Mouse (Mus musculus): ENCODE measurements around the gene Bsn.

GRCm38 (mm10) chr9:108125731-108126130 is 64.5 kb downstream of the Bsn start:
- no peak for TF ChIP-seq TCF12 (IDR thresholded peaks at IDR 0.05; ENCODE audit: insufficient read depth, poor library complexity, severe bottlenecking)
- no peak for TF ChIP-seq POLR2A (IDR thresholded peaks at IDR 0.05; ENCODE audit: insufficient read length, low read depth)
- no peak for TF ChIP-seq USF1 (IDR thresholded peaks at IDR 0.05; ENCODE audit: low read depth)
- TF ChIP-seq MYOD1 (IDR thresholded peaks at IDR 0.05; ENCODE audit: control insufficient read depth in 1 of 3, insufficient read length in 2 of 3, low read depth in 2 of 3) = no peak
- TF ChIP-seq MYOG (IDR thresholded peaks at IDR 0.05; ENCODE audit: control insufficient read depth in 1 of 3, insufficient read depth in 1 of 3, insufficient read length in 2 of 3, low read depth in 2 of 3) = no peak
- no peak for TF ChIP-seq MAX (IDR thresholded peaks at IDR 0.05; ENCODE audit: low read depth)
- TF ChIP-seq CEBPB (IDR thresholded peaks at IDR 0.05; ENCODE audit: insufficient read depth, poor library complexity, severe bottlenecking) = no peak
- TF ChIP-seq E2F4 (IDR thresholded peaks at IDR 0.05; ENCODE audit: insufficient read depth) = no peak
- no peak for TF ChIP-seq POLR2AphosphoS2 (IDR thresholded peaks at IDR 0.05; ENCODE audit: insufficient read length, low read depth)
- TF ChIP-seq REST (IDR thresholded peaks at IDR 0.05; ENCODE audit: insufficient read depth, insufficient read length) = no peak
- TF ChIP-seq TCF3 (IDR thresholded peaks at IDR 0.05; ENCODE audit: insufficient read length, low read depth) = no peak
